Mouse (Mus musculus) gastrocnemius, postnatal 25 days (tissue): Measurements from ENCODE around the gene Arpc4. TPM values are rescaled to one million over a fixed set of nuclear protein-coding genes. Genes with fewer than 3 reads are reported as not detected.

Source experiments
- DNase-seq: peaks from one replicate; pipeline ENCODE4 v3.0.0; 2022
- total RNA-seq, 2 experiments: library from RNA; stranded (reverse); gene quantifications; 1 replicate in 1 of 2; 2 replicates in 1 of 2; pipeline ENCODE4 v1.2.3; 2021

Arpc4 gene
- total RNA-seq, 2 experiments from 2014 or later, result 48.4 to 55.3 TPM

DNA sequence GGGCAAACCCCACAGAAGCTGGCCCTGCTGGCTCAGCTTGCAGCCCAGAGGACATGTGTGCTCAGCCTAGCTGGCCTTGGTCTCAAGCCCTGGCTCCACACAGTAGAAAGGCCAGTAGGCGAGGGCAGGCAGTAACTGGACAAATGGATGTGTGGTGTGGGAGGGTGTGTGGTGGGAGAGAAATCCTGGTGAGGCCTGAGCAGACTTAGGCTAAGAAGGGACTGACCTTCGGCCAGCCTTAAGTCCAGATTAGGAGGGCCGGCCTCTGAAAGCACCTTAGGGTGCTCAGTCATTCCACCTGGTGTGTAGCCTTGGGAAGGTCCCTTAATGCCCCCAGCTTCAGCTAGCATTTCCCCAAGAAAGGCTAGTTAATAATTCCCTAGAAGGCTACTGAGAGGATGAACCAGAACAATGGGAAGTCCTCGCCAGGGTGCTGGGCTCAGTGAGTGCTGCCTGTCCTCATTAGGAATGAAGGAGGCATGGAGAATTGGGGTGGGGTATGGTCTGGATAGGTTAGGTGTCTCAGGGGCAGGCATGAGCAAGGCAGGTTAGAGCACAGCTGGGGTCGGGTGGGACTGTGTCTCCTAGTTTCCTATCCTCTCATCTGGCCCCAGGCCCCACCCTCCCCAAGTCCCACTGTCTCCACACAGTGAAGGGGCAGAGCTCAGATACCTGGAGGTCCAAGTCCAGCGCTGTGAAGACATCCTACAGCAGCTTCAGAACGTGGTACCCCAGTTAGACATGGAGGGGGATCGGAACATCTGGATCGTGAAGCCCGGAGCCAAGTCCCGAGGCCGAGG, 26.9 kb downstream of the Arpc4 start:
- DNase-seq, result no peak

DNA sequence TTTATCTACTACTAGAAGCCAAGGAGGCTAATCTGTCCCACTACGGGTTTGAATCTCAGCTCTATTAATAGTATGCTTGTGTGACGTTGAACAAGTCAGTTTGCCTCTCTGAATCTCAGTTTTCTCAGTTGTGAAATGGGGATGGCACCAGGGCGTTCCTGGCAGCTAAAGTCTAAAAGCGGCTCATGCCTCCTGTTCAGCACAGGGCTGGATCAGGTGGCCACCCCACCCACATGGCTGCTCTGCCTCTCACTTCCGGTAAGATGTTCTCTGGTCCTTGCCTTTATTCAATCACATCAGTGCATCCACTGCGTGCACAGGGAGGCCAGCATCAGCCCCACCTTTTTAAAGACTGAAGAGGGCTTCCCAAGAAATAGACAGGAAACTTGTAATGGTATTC, 27.6 kb downstream of the Arpc4 start:
- DNase-seq, result no peak

- no peak for DNase-seq
Observed at GRCm38 (mm10) chr6:113406683-113407082, 28.8 kb downstream of the Arpc4 start.

DNA sequence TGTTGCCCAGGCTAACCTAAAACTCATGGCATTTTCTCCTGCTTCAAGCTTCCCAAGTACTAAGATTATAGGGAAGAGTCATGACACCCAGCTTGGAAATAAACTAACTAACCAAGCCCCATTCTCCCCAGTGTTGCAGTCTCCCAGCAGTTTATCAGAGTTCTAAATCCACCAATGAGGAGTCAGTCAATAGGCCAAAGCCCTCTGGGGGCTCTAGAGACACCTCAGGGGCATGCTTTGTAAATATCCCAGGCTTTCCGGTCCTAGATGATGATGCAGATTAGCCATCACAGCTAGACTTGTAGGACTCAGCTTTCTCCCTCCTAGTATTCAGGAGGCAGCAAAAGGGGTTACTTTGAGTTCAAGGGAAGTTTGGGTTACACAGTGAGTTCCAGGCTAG, 32.1 kb downstream of the Arpc4 start:
- DNase-seq, result no peak

- no peak for DNase-seq
Observed at GRCm38 (mm10) chr6:113416416-113416815, 38.5 kb downstream of the Arpc4 start.

- peak; percentile 19 for DNase-seq
Observed at GRCm38 (mm10) chr6:113418441-113419198, 40.7 kb downstream of the Arpc4 start.

- DNase-seq, result peak; percentile 94
Observed at GRCm38 (mm10) chr6:113419199-113419587, 41.3 kb downstream of the Arpc4 start, which contains the start of gene Rpusd3. Gene Rpusd3, minus strand, starts transcription at chr6:113419340.

GRCm38 (mm10) chr6:113423000-113423399, 45.1 kb downstream of the Arpc4 start:
- DNase-seq, result no peak

DNA sequence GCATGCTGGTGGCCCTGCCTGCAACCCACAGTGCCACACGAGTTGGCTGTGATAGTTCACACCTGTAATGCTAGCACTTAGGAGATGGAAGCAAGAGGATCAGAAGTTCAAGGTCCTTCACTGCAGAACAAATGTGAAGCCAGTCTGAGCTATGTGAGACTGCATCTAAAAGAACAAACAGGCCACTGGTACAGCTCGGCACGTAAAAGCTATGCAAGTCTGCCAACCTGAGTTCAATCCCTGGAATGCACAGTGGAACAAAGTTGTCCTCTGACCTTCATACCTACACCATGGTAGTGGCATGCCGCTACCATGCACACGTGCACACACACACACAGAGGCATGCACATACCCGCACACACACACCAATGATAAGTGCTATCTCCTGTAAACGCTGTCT, 46.3 kb downstream of the Arpc4 start:
- DNase-seq, result no peak

GRCm38 (mm10) chr6:113426696-113427095, 48.8 kb downstream of the Arpc4 start:
- no peak for DNase-seq

DNA sequence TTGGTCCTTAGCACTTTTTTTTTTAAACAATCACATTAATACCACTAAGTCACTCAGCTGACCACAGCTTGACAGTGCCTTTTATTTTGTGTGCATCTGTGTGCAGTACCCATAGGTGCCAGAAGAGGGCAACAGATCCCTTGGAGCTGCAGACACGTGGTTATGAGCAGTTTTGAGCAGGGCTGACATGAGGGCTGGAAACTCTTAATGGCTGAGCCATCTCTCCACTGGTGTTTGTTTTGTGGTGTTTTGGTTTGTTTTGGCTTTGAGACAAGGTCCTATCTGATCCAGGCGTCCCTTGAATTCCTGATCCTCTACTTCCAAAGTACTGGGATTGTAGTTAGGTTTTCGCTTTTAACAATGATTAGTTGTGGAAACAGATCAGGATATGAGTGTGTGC, 49.5 kb downstream of the Arpc4 start:
- no peak for DNase-seq

DNA sequence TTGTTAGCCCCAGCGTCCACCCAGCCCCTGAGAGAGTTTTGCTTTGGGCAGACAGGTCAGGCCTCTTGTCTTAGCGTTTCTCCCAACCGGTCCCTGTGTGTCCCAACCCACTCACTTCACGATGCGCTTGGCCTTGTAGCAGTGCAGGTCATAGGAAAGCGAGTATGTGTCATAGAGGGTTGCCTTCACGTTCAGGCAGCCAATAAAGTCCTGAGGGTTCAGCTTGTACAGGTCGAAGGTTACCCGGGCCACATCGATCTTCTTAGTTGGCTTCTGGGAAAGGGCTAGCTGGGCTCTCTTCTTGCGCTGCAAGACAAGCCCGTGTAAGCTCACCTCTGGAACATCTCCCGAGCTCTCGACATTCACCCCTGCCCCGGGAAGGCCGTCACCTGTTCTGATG, 50.1 kb downstream of the Arpc4 start:
- DNase-seq, result no peak

GRCm38 (mm10) chr6:113429965-113430364, 52.0 kb downstream of the Arpc4 start:
- no peak for DNase-seq

DNA sequence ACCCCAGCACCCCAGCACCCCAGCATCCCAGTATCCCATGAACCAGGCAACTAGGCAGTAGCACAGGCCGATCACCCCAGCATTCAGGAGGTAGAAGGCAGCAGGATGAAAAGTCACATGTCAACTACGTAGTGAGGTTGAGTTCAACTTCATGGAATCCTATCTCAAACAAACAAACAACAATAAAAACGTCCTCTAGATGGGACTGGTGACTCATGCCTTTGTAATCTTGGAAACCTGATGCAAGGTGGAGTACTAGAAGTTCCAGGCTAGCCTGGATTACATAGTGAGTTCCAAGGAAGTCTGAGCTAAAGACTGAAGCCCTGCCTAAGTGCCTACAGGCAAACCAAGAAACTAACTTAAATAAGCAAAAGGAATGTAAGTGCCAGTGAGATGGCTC, 52.9 kb downstream of the Arpc4 start:
- DNase-seq, result no peak

DNA sequence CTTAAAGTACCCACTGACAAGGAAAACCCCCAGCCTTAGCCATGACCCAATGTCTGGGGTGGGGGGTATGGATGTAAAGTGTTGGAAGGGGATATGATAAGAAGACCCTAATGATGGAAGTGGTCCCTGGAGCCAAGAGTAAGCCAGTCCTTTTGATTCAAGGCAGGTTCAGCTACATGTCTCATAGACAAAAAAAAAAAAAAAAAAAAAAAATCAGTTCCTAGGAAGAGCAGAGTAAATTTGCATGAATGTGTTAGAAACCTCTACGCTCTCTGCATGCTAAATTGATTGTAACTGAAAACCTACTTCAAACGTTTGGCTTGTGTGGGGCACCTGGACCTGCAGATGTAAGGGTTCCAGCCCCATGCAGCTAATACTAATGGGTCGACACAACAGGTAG, 53.9 kb downstream of the Arpc4 start:
- DNase-seq, result no peak

- no peak for DNase-seq
Observed at GRCm38 (mm10) chr6:113433661-113434060, 55.7 kb downstream of the Arpc4 start.

DNA sequence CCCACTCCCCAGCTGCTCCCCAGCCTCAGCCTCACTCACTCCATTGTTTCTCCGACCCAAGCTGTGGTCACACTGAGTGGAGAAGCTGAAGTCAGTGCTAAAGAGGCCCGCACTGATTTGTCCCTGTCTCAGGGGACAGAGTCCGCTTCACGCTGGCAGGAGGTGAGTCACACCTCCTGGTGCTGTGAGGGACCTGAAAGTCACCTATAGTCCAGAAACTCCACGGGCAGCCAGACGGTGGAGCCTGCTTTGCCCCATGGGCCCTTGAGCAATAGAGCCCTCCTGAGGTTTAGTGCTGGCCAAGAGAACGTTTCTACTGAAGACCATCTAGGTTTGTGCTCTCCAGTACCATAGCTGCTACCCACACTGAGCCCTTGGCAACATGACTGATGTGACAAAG, 56.8 kb downstream of the Arpc4 start:
- no peak for DNase-seq

DNA sequence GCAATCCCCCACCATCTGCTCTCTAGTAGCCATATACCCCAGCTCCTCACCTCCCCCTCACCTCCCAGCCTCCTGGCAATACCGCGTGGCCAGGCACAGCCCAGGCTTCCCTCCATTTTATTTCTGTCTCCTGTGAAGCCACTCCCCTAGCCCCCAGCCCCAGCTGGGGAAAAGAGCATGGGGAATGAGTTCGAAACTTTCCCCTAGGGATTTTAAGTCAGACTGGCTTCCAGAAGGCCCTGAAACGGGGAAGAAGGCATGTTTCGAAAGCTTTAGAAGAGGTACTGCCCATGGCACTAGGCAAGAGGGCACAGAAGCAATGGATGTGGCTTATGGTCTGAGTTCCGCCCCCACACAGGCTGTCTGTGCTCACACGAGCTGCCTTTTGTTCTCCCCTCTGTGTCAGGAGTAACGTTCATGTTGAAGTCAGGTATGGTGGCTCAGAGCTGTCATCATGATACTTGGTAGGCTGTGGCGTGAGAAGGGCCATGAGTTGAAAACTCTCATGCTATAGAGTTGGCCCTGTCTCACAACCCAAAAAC, 57.8 kb downstream of the Arpc4 start, which contains the start of gene Cidec:
Gene Cidec (minus strand): TSS at position 97 of the 542 bp plus-strand sequence.
- DNase-seq, result no peak

DNA sequence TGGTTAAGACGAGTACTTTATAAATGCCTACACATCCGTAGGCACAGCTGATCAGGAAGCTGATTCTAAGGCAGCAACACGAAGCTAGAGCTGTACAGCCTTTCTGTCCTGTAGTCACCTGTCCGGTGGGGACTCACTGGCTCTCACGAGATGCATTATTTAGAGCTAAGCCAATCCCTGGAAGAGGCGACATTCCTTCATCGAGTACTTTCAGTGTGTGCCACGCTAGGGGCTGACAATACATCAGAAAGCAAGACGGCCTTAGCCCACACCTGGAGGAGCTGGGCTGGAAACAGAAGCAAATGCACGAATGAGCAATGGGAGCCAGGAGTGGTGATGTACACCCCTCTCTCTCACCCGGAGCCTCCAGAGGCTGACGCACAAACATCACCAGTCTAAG, 59.2 kb downstream of the Arpc4 start:
- DNase-seq, result no peak

- DNase-seq, result no peak
Observed at GRCm38 (mm10) chr6:113438721-113439430, 61.0 kb downstream of the Arpc4 start.
